Mouse (Mus musculus): ENCODE results near the gene St6galnac3. TPM values are rescaled to one million over a fixed set of nuclear protein-coding genes. Genes with fewer than 3 reads are reported as not detected.

St6galnac3 gene
- total RNA-seq, 4 experiments from 2014 or later, result 19.2 to 25.5 (median 24.8) TPM

DNA sequence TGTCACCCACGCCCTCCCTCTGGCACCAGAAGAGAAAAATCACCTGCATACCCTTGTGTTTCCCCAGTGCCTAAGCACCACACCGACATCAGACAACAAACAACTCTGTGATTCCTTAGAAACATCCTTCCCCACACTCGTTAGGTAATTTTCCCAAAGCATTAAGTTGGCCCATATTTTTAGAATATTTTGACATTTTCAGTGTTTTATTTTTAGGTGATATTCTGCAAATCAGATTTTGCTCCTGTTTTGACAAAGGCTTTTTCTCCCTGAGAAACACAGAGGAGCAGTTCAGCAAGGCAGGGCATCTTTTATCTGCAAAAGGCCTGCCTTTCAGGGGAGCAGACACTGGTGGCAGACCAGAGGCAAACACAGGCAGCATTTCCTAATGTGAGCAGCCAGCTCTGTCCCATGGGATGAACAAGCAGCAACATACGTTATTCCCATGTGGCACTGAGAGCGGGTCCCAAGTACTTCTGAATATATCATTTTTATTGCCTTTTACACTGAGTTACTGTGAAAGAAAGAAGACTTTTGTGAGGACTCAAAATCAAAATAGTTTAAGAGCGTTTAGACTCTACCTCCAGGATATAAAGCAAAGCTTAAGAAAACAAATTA, 199.7 kb downstream of the St6galnac3 start:
- DNase-seq (ENCODE audit: low spot score in 2 of 2), result peak in 1 of 2 experiments; percentile 14

- no peak for DNase-seq (ENCODE audit: low spot score in 2 of 2)
Observed at GRCm38 (mm10) chr3:153516848-153517247, 208.1 kb downstream of the St6galnac3 start.

- DNase-seq (ENCODE audit: low spot score in 2 of 2), result no peak
Observed at GRCm38 (mm10) chr3:153513501-153514060, 211.4 kb downstream of the St6galnac3 start.

GRCm38 (mm10) chr3:153512545-153512944, 212.4 kb downstream of the St6galnac3 start:
- DNase-seq (ENCODE audit: low spot score in 2 of 2), result no peak

- DNase-seq (ENCODE audit: low spot score in 2 of 2), result no peak
Observed at GRCm38 (mm10) chr3:153511151-153511580, 213.8 kb downstream of the St6galnac3 start.

DNA sequence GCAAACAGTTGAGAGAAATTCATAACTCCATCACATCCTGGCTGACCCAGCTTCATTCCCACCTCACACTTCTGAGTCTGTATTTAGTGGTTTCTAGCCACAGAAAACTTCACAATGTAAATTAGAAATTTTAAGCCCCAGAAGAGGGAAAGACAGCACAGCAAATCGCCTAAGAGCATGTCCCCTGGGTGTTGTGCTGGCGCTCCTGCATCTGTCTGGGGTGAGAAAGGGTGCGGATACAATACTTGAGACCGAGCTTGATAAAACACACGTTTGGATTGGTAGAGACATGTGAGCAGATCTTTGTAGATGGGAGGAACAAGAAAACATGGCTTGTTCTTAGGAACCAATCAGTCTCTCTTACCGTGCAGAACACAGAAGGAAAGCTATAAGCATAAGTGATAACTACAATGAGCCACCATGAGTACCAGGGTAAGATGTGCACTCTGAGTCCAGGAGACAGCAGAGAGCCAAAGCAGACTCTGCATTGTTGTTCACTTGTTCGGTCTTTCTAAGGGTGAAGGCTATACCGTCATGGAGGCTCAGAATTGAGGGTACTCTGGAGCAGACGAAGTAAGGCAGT, 214.8 kb downstream of the St6galnac3 start:
- no peak for DNase-seq (ENCODE audit: low spot score in 2 of 2)

DNA sequence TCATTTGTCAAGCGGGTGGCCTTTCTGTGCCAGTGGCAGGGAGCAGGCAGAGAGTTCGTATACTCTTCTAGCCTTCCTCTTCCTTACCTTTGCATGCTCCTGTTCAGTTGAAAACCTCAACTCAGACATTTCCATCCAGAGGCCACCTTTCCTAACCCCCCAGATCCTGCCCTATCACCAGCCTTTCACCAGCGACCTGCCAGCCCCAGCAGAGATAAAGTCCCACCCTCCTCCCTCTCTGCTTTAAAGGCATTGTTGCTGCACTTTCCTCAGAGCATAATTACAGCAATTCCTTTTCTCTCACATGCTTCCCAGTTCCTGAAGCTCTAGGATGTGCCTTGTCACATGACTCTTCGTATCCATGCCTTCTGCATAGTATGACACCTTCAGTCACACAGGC, 215.3 kb downstream of the St6galnac3 start:
- no peak for DNase-seq (ENCODE audit: low spot score in 2 of 2)

GRCm38 (mm10) chr3:153509029-153509428, 215.9 kb downstream of the St6galnac3 start:
- DNase-seq (ENCODE audit: low spot score in 2 of 2), result no peak

DNA sequence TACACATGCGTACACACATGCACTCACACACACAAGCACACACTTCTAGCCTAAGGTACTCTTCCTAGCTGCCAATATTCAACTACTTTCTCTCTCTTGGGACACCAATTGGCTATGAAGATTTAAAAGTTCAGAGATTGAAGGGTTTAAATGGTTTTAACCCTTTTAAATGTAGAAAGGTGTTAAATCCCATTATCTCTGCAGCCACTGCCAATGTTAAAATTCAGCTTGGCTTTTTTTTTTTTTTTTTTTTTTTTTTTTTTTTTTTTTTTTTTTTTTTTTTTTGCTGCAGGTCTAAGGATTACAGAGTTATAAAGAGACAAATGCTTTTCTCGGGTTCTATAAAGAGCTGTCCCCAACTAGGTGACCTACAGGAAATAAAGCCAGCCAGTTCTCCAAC, 216.4 kb downstream of the St6galnac3 start:
- no peak for DNase-seq (ENCODE audit: low spot score in 2 of 2)

GRCm38 (mm10) chr3:153507599-153507998, 217.4 kb downstream of the St6galnac3 start:
- DNase-seq (ENCODE audit: low spot score in 2 of 2), result no peak

- no peak for DNase-seq (ENCODE audit: low spot score in 2 of 2)
Observed at GRCm38 (mm10) chr3:153502488-153502887, 222.5 kb downstream of the St6galnac3 start.

DNA sequence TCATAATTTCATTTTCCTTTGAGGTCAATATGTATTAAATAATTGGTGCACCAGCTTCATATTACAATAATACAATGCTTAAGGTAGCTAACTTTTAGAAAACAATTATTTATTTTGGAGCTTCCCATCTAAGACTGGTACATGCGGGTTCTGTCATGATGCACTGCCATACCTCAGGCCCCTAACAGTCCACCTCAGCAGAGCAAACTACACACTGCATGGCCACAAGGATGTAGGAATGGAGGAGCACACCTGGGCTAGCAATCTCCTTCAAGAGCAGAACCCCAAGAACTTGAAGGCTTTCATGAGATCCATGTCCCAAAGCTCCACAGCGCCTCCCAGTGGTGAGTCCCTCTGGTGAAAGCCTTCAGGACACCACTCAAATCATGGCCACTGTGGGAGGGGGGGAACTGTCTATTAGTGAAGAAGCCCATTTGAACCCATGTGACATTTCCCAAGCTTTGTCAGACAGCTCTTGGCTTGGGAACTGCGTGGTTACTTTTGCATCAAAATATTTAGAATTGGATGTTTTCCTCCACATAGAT, 223.6 kb downstream of the St6galnac3 start:
- DNase-seq (ENCODE audit: low spot score in 2 of 2), result peak; percentile 44 to 81

GRCm38 (mm10) chr3:153492986-153493385, 232.0 kb downstream of the St6galnac3 start:
- DNase-seq (ENCODE audit: low spot score in 2 of 2), result no peak

DNA sequence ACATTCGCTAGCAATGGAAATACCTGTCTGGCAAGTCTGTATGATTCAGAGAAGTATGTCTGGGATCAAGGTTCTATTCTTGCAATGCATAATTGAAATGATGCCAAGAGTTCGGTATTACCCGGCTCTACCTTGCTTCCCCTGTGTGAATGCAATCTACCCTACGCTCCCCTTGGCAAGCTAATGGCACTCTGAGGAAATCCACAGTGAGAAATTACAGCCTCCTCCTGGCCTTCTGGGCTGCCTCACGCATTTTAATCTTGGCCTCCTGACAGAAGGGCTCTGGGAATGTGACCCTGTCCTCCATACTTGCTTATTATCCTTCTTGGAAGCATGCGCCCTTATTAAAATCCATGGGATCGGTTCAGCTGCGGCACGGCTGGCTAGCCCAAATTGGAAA, 235.3 kb downstream of the St6galnac3 start:
- no peak for DNase-seq (ENCODE audit: low spot score in 2 of 2)

- DNase-seq (ENCODE audit: low spot score in 2 of 2), result no peak
Observed at GRCm38 (mm10) chr3:153488931-153489330, 236.0 kb downstream of the St6galnac3 start.

GRCm38 (mm10) chr3:153485176-153485575, 239.8 kb downstream of the St6galnac3 start:
- no peak for DNase-seq (ENCODE audit: low spot score in 2 of 2)

DNA sequence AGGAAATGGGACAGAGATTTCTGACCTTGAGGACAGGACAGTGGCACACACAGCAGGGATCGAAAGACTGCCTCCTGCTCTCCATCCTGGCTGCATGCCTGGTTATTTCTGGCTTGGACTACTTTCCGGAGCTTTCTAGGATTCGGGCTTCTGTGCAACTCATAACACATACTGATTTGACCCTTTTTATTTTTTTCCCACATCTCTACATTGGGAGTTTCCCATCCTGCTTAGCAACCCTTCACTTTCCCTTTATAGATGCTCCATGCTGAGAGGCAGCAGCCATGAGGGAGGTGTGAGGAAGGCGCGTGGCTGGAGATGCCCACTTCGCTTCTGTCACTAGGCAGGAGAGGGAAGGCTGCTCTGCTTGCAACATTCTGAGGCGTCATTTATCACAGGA, 240.3 kb downstream of the St6galnac3 start:
- DNase-seq (ENCODE audit: low spot score in 2 of 2), result peak; percentile 23 to 88

DNA sequence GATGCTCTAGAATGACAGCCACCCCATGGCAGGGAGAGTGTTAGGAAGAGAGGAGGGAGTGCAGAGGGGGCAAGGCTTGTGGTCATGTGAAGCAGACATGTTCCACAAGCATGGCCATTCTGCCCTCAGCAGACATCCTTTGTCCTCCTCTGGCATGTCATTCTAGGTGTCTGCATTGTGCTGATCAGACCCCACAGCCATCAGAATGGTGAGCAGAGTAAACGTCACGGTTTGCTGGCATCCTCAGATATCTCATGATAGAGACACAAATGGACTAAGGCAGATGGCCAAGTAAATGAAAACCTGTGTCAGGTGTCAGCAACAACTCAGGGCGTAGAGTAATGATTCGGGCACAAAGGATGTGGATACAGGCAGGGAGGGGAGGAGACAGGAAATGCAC, 241.3 kb downstream of the St6galnac3 start:
- no peak for DNase-seq (ENCODE audit: low spot score in 2 of 2)

DNA sequence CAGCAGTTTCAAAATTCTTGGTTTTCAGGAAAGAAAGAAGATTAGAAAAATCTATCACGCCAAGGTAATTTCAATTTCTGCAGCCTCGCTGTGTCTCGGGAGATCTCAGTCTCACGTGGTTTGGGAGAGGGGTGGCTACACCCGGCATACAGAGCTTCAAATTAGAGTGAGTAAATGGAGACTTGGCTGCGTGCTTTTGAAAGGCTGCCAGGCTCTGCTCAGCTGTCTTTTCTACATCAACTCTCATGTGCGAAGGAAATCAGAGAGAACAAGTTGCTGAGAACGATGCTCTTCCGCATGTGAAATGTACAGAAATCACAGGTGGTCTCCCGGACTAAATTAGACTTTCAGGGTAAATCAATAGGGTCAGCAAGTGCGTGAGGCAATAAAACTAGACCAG, 242.9 kb downstream of the St6galnac3 start:
- peak in 1 of 2 experiments; percentile 70 for DNase-seq (ENCODE audit: low spot score in 2 of 2)

DNA sequence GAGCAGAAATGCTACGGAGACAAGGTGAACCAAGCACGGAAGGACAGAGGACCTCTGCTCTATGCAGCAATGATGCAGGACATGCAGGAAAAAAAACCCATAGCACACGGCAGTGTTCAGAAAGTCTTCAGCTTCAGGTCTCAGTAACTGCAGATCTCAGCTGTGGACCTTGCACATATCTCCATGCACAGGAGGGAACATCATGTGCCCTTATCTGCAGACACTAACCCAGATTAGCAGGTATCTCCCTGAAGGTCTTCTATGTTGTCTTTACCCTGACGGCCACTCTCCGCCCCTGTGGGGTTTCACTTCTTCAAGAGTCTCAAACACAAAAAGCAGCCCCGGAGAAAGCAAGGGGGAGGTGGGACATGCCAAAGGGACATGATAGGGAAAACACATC, 244.0 kb downstream of the St6galnac3 start:
- no peak for DNase-seq (ENCODE audit: low spot score in 2 of 2)

DNA sequence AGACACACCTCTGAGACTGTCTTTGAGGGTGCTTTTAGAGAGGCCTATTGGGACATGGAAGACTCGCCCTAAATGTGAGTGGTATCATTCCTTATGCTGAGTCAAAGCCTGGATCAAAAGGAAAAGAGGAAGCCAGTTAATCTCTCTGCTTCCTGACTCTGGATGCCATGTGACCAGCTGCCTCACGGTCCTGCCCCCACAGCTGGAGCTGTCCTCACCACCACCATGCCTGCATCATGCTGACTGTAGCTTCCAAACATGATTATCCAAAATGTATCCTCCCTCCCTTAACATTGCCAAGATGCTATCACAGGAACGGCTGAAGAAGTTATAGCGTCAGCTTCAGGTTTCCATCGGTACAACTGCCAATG, 244.4 kb downstream of the St6galnac3 start:
- DNase-seq (ENCODE audit: low spot score in 2 of 2), result no peak

GRCm38 (mm10) chr3:153480005-153480635, 244.9 kb downstream of the St6galnac3 start:
- no peak for DNase-seq (ENCODE audit: low spot score in 2 of 2)

Data from left cerebral cortex, adult 8-10 months (tissue).